Mouse (Mus musculus): ENCODE measurements around the gene Cirbp. TPM values are rescaled to one million over a fixed set of nuclear protein-coding genes. Genes with fewer than 3 reads are reported as not detected.

The Cirbp gene
- polyA plus RNA-seq, 1 experiment from 2014 or later = 311 TPM

DNA sequence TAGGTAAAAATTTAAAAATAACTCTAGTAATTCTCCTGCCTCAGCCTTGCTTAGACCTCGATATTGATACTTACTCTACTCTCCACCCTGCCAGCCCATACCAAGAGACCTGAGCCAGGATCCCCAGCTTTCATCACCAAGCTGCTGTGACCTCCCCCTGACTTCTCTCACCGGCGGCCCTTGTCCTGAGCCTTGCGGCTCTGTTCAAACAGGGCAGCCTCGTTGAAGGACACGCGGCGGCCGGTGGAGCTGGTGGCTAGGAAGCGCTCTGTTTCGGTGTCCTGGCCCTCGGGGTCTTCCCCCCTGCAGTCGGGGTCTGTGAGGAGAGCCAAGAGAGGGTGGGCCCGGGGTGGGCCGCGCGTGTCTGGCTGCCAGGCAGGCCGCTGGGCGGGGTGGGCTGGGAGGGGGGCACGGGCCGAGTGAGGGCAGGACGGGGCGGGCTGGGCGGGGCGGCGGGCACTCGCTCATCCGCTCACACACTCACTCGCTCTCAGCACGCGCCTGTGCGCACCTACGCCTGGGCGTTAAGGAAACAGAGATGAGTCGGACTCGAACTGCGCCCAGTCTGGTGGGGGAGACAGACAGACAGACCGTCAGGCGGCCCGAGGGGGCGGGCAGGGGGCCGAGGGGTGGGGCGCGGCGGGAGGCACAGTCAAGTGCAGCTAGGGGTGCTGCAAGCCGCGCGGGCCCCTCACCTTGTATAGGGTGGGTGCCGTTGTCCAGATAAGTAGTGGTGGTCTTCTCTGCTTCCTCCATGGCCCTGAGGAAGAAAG lies 29.4 kb upstream of the Cirbp start:
- Histone ChIP-seq H3K27me3 (replicated peaks; ENCODE audit: control insufficient read depth, insufficient read depth, low read length) (no peaks in the 10 kb centered on the region), H3K27ac (ENCODE audit: low read depth, low read length) (peak overlapping the region; percentile 92), H3K4me1 (ENCODE audit: control insufficient read depth, insufficient read depth, low read depth, low read length) (peaks cover 36% of the 10 kb centered on the region), H3K9ac (ENCODE audit: low read depth, low read length) (peak overlapping the region; percentile 88), H3K9me3 (ENCODE audit: control insufficient read depth, low read length) (no peaks in the 10 kb centered on the region), H3K4me3 (ENCODE audit: low read length) (peak overlapping the region; percentile 77), H3K4me2 (ENCODE audit: low read length) (peak overlapping the region; percentile 75), H3K36me3 (ENCODE audit: control insufficient read depth, insufficient read depth, low read length) (peaks cover 31% of the 10 kb centered on the region; the same call in 1 of the 2 replicates)
- 23% methylated on average over 42 of the region's 49 CpGs for WGBS
- ATAC-seq = no peak

DNA sequence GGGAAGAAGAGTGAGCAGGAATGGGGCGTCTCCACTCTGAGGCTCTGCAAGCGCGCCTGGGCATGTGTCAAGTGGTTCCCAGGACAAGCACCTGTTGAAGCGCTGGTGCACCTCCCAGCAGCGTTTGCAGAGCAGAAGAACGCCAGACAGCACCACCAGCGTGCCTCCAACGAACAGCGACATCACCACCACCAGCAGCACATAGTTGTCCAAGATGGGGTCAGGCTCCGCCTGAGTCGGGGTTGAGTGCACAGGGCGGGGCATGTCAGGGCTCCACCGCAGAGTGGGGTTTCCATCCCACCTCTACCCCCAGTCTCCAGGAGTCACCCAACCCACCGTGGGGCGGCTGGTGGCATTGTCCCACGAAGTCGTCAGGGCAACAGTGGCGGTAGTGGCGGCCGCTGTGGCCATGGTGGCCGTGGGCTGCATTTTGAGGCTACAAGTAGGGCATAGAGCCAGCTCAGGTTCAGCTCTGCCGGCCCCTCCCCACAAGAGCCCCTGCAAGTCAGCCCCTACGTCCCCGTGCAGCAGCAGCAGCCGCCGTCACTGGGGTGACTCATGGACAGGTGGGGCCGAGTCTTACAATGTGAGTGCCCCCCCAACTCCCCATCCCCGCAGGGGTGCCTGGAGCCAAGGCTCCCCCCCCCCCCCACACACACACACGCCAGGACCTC lies 28.7 kb upstream of the Cirbp start:
- Histone ChIP-seq H3K9ac (ENCODE audit: low read depth, low read length) (peak overlapping the region; percentile 88), H3K36me3 (ENCODE audit: control insufficient read depth, insufficient read depth, low read length) (peaks cover 27% of the 10 kb centered on the region; the same call in 1 of the 2 replicates), H3K27ac (ENCODE audit: low read depth, low read length) (peak overlapping the region; percentile 92), H3K9me3 (ENCODE audit: control insufficient read depth, low read length) (no peaks in the 10 kb centered on the region), H3K4me2 (ENCODE audit: low read length) (peak overlapping the region; percentile 75), H3K4me1 (ENCODE audit: control insufficient read depth, insufficient read depth, low read depth, low read length) (peaks cover 30% of the 10 kb centered on the region), H3K4me3 (ENCODE audit: low read length) (peak overlapping the region; percentile 77), H3K27me3 (replicated peaks; ENCODE audit: control insufficient read depth, insufficient read depth, low read length) (no peaks in the 10 kb centered on the region)
- ATAC-seq = no peak
- WGBS = 2% methylated on average over 24 of the region's 29 CpGs

DNA sequence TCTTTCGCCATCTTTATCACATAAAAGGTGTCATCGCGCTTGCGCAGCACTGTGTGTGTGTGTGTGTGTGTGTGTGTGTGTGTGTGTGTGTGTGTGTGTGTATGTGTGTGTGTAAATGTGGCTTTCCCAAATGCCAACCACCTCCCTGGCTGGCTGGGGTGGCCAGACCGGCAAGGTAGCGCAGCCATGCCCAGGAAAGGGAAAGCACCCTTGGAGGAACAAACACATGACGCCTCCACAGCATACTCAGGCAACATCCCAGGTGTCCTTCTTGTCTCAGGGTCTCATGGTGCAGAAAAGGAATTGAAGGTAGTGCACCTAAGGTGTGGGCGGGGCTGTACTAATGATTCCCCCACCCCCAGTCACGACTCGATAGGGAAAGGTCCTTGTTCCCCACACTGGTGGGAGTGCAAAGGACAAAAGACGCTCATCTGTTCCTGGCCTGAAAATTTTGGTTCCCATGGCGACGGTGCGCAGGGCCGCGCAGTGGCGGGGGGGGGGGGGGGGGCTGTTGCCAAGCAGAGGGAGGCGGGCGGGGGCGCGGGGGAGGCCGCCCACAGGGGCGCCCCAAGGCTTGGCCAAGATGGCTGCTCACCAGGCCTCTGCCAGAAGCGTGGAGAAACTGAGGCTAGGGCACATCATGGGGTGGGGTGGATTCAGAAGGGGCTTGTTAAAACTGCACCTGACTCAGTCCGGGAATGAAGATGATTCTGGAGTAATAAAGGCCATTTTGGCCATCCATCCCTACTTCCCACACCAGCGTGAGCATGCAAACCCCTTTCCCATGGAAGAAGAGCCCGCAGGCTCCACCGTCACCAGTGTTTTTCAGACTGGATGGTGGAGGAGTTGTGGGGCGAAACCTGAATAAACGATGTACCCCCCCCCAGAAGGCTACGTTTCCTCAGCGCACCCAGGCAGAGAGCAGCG lies 27.9 kb upstream of the Cirbp start:
- 1% methylated on average over 32 of the region's 33 CpGs for WGBS
- peak overlapping the region; percentile 88 for H3K9ac ChIP-seq (ENCODE audit: low read depth, low read length)
- H3K4me1 ChIP-seq (ENCODE audit: control insufficient read depth, insufficient read depth, low read depth, low read length) = peaks cover 31% of the 10 kb centered on the region
- H3K4me3 ChIP-seq (ENCODE audit: low read length) = peak overlapping the region; percentile 77
- H3K36me3 ChIP-seq (ENCODE audit: control insufficient read depth, insufficient read depth, low read length) = peaks cover 20% of the 10 kb centered on the region; the same call in 1 of the 2 replicates
- no peaks in the 10 kb centered on the region for H3K9me3 ChIP-seq (ENCODE audit: control insufficient read depth, low read length)
- peak overlapping the region; percentile 75 for H3K4me2 ChIP-seq (ENCODE audit: low read length)
- H3K27ac ChIP-seq (ENCODE audit: low read depth, low read length) = peak overlapping the region; percentile 92
- H3K27me3 ChIP-seq (replicated peaks; ENCODE audit: control insufficient read depth, insufficient read depth, low read length) = no peaks in the 10 kb centered on the region
- no peak for ATAC-seq

DNA sequence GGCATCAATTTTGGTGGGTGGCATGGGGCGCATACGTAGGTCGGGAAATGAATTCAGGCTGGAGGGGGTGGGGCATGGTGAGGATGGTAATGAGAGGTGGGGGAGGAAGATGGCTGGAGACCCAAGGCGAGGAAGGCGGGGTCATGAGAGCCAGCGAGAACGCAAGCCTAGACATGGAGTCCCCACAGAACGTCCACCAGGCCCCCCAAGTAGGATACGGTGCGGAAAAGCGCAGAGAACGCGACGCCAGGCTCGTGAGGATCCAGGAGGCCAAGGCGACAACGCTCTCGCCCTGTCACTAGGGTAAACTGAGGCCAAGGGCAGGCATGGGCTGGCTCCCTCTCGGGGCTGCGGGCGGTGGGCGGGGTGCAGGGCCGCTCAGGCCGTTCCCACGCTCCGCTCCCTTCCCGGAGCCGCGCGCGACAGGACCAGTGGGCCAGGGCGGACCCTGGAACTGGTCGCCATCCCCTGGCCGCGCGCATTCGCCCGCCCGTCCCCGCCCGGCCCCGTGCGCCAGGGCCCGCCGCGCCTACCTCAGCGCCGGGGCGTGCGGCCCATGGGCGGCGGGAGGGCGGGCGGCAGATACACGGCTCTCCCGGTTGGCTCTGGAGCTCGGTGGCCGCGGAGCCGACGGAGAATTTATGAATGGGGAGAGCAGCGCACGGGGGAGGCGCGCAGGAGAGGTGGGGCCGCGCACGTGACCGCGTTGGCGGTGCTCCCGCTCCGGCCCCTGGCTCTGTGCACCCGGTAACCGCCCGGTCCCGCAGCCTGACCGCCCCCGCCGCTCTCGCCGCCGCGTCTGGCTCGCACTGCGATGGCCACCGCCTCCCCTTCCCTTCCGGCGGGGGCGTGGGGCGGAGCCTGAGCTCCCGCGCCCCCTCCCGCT lies 27.0 kb upstream of the Cirbp start, which contains the start of gene Atp5d:
Gene Atp5d (plus strand): TSS at position 80 of the 886 bp plus-strand sequence.
- H3K36me3 ChIP-seq (ENCODE audit: control insufficient read depth, insufficient read depth, low read length) = peaks cover 17% of the 10 kb centered on the region; the same call in 1 of the 2 replicates
- ATAC-seq = peak; percentile 7
- peaks cover 37% of the 10 kb centered on the region for H3K4me1 ChIP-seq (ENCODE audit: control insufficient read depth, insufficient read depth, low read depth, low read length)
- no peaks in the 10 kb centered on the region for H3K27me3 ChIP-seq (replicated peaks; ENCODE audit: control insufficient read depth, insufficient read depth, low read length)
- peak within 1 kb of the TSS; percentile 77 for H3K4me3 ChIP-seq (ENCODE audit: low read length)
- H3K27ac ChIP-seq (ENCODE audit: low read depth, low read length) = peak within 1 kb of the TSS; percentile 92
- H3K4me2 ChIP-seq (ENCODE audit: low read length) = peak within 1 kb of the TSS; percentile 75
- H3K9ac ChIP-seq (ENCODE audit: low read depth, low read length) = peak within 1 kb of the TSS; percentile 88
- under 1% methylated on average over 46 of the region's 94 CpGs for WGBS
- no peaks in the 10 kb centered on the region for H3K9me3 ChIP-seq (ENCODE audit: control insufficient read depth, low read length)

DNA sequence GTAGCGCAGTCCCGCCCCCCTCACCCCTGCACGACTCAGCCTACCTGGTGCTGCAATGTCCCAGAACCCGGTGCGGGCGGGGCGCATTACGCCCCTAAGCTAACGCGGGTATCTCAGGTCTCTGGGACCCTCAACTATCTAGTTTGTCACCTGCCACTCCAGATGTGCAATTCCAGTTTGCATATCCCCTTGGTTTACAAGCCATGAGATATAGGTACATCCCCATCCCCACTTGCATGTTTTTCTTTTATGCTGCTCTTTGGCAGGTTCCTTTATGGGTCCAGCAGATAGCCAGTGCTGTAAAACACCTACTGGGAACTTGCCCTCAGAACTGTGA lies 26.4 kb upstream of the Cirbp start:
- ATAC-seq = no peak
- WGBS = 0% methylated on average over 8 of the region's 10 CpGs
- H3K4me3 ChIP-seq (ENCODE audit: low read length) = peak overlapping the region; percentile 77

DNA sequence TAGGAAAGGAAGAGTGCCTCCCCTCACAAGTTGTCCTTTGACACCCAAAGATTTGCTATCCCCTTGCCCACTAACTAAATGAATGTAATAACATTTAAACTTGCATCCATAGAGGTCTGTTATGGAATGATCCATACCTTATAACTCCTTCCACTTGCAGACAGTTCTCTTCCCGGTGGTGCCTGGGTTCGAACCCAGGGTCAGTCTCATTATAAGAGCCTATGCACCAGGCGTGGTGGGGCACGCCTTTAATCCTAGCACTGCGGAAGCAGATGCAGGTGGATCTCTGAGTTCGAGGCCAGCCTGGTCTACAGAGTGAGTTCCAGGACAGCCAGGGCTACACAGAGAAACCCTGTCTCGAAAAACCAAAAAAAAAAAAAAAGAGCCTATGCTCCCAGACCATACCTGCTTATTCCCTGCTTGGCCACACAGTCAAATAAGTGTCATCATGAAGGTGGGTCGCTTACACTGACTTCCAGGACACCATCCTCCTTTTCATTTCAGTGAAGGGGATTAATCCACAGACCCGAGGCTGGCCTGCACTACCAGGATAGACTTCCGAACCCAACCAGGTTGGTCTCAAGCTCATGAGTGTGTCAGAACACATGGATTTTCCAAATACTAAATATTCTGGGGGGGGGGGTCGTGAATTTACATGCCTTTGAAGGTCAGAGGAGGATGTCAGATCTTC lies 25.7 kb upstream of the Cirbp start:
- 76% methylated on average over 11 of the region's 11 CpGs for WGBS
- no peak overlapping the region for H3K27ac ChIP-seq (ENCODE audit: low read depth, low read length)
- no peaks in the 10 kb centered on the region for H3K9me3 ChIP-seq (ENCODE audit: control insufficient read depth, low read length)
- ATAC-seq = no peak
- no peaks in the 10 kb centered on the region for H3K27me3 ChIP-seq (replicated peaks; ENCODE audit: control insufficient read depth, insufficient read depth, low read length)
- no peak overlapping the region for H3K4me3 ChIP-seq (ENCODE audit: low read length)
- peaks cover 19% of the 10 kb centered on the region; the same call in 1 of the 2 replicates for H3K36me3 ChIP-seq (ENCODE audit: control insufficient read depth, insufficient read depth, low read length)
- no peak overlapping the region; the same call in 1 of the 2 replicates for H3K4me2 ChIP-seq (ENCODE audit: low read length)
- H3K4me1 ChIP-seq (ENCODE audit: control insufficient read depth, insufficient read depth, low read depth, low read length) = peaks cover 37% of the 10 kb centered on the region
- H3K9ac ChIP-seq (ENCODE audit: low read depth, low read length) = no peak overlapping the region

More for the DNA sequence above, 26.4 kb upstream of the Cirbp start:
- Histone ChIP-seq H3K4me1 (ENCODE audit: control insufficient read depth, insufficient read depth, low read depth, low read length) (peaks cover 37% of the 10 kb centered on the region), H3K9me3 (ENCODE audit: control insufficient read depth, low read length) (no peaks in the 10 kb centered on the region), H3K27me3 (replicated peaks; ENCODE audit: control insufficient read depth, insufficient read depth, low read length) (no peaks in the 10 kb centered on the region), H3K4me2 (ENCODE audit: low read length) (peak overlapping the region; percentile 75), H3K27ac (ENCODE audit: low read depth, low read length) (peak overlapping the region; percentile 92), H3K36me3 (ENCODE audit: control insufficient read depth, insufficient read depth, low read length) (peaks cover 18% of the 10 kb centered on the region; the same call in 1 of the 2 replicates), H3K9ac (ENCODE audit: low read depth, low read length) (peak overlapping the region; percentile 88)

DNA sequence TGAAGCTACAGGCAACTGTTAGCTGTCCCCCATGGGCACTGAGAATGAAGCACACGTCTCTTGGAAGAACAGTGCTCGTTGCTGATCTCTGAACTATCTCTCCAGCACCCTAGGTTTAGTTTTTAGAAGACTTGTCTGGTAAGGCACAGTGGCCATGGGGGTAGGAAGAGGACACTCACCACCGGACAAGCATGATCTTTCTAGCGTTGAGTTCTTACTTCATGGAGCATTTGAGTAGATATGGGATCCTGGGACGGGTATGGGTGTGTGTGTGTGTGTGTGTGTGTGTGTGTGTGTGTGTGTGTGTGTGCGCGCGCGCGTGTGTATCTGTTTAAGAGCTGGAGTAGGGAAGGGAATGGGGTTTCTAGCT lies 25.1 kb upstream of the Cirbp start, which contains the start of gene Cbarp:
Gene Cbarp (minus strand): TSS at position 170 of the 370 bp plus-strand sequence.
- no peaks in the 10 kb centered on the region for H3K27me3 ChIP-seq (replicated peaks; ENCODE audit: control insufficient read depth, insufficient read depth, low read length)
- 71% methylated on average over 10 of the region's 10 CpGs for WGBS
- H3K36me3 ChIP-seq (ENCODE audit: control insufficient read depth, insufficient read depth, low read length) = peaks cover 17% of the 10 kb centered on the region; the same call in 1 of the 2 replicates
- no peak for ATAC-seq
- peak within 1 kb of the TSS; percentile 61 for H3K4me2 ChIP-seq (ENCODE audit: low read length)
- peak within 1 kb of the TSS; percentile 92 for H3K27ac ChIP-seq (ENCODE audit: low read depth, low read length)
- H3K9me3 ChIP-seq (ENCODE audit: control insufficient read depth, low read length) = no peaks in the 10 kb centered on the region
- peak within 1 kb of the TSS; percentile 56 for H3K9ac ChIP-seq (ENCODE audit: low read depth, low read length)
- peaks cover 42% of the 10 kb centered on the region for H3K4me1 ChIP-seq (ENCODE audit: control insufficient read depth, insufficient read depth, low read depth, low read length)
- H3K4me3 ChIP-seq (ENCODE audit: low read length) = peak within 1 kb of the TSS; percentile 32

Data from hindbrain, embryonic 16.5 days (tissue).